ENCODE assay signal across 8 mouse cellular contexts in genomic region chr11:115899486-115900266, GRCm38 (mm10). TPM values are rescaled to one million over a fixed set of nuclear protein-coding genes. Genes with fewer than 3 reads are reported as not detected.
DNase-seq lines count a peak whose midpoint lies in the region; ATAC-seq and TF ChIP-seq lines count a peak whose summit lies in the region.

Gene Smim5 (plus strand): TSS chr11:115899966.

- TF ChIP-seq CTCF in E14TG2a.4 (conservative IDR thresholded peaks at IDR 0.05; ENCODE audit: low read length), result no peak
- no peak for TF ChIP-seq CTCF in brain, embryonic 14.5 days (IDR thresholded peaks at IDR 0.05; ENCODE audit: borderline replicate concordance, extremely low read depth, insufficient read depth, insufficient read length)

- peaks cover 57% of the 10 kb centered on the region for H3K4me1 ChIP-seq in E14TG2a.4 (replicated peaks; ENCODE audit: low read depth, low read length)
- H3K4me1 ChIP-seq in stomach, embryonic 14.5 days (ENCODE audit: control insufficient read depth, insufficient read depth, low read length), result peaks cover 25% of the 10 kb centered on the region

- H3K4me3 ChIP-seq in E14TG2a.4 (replicated peaks; ENCODE audit: low read length), result 0 out of 2 replicates have a peak within 1 kb of the TSS, but pooled peaks have one; percentile 30
- H3K4me3 ChIP-seq in stomach, embryonic 14.5 days (ENCODE audit: low read depth, low read length), result no peak within 1 kb of the TSS

- H3K9ac ChIP-seq in stomach, embryonic 14.5 days (replicated peaks; ENCODE audit: low read depth, low read length), result no peak within 1 kb of the TSS

- H3K36me3 ChIP-seq in E14TG2a.4 (ENCODE audit: insufficient read depth, low read length), result peaks cover 68% of the 10 kb centered on the region
- H3K36me3 ChIP-seq in stomach, embryonic 14.5 days (ENCODE audit: control insufficient read depth, insufficient read depth, low read length), result no peaks in the 10 kb centered on the region

- H3K27me3 ChIP-seq in E14TG2a.4 (ENCODE audit: insufficient read depth, low read length), result peaks cover 5% of the 10 kb centered on the region; the same call in 1 of the 2 replicates
- no peaks in the 10 kb centered on the region for H3K27me3 ChIP-seq in stomach, embryonic 14.5 days (ENCODE audit: control insufficient read depth, insufficient read depth, low read length)

- peak; percentile 40 for DNase-seq in brain, embryonic 14.5 days (ENCODE audit: low read depth)
- peak; percentile 69 for DNase-seq in heart, adult 8-10 months (ENCODE audit: low spot score)
- DNase-seq in kidney, adult 9 months, result peak; percentile 93
- peak; percentile 50 for DNase-seq in lung, postnatal 14 days
- no peak for DNase-seq in right cerebral cortex, adult 2 months (ENCODE audit: low spot score in 2 of 2)
- no peak for DNase-seq in cerebellum, postnatal 4 days (ENCODE audit: low spot score in 2 of 2)

- no peaks in the 10 kb centered on the region for H3K9me3 ChIP-seq in E14TG2a.4 (ENCODE audit: low read length)
- no peaks in the 10 kb centered on the region for H3K9me3 ChIP-seq in stomach, embryonic 14.5 days (ENCODE audit: control insufficient read depth, low read depth, low read length)

- H3K4me2 ChIP-seq in stomach, embryonic 14.5 days (replicated peaks; ENCODE audit: low read depth, low read length), result no peak within 1 kb of the TSS; the same call in 1 of the 2 replicates

- TF ChIP-seq POLR2A in brain, embryonic 14.5 days (IDR thresholded peaks at IDR 0.05; ENCODE audit: borderline replicate concordance, extremely low read depth, insufficient read depth, insufficient read length, poor library complexity, severe bottlenecking), result no peak

- peak; percentile 66 for ATAC-seq in stomach, embryonic 14.5 days (ENCODE audit: insufficient number of reproducible peaks, insufficient read depth, low FRiP score, low read depth)

- H3K27ac ChIP-seq in stomach, embryonic 14.5 days (ENCODE audit: low read length), result 0 out of 2 replicates have a peak within 1 kb of the TSS, but pooled peaks have one; percentile 39

- WGBS in stomach, embryonic 14.5 days, result 28% methylated on average over 16 of the region's 16 CpGs

RNA-seq across cellular contexts. Expression of gene Smim5, which starts in this region (rescaled TPM):
- 0.64 and 1.2 TPM in 2 replicates for polyA plus RNA-seq in brain, embryonic 14.5 days (2012; rRNA removed)
- 10 to 100 TPM; 11.0 to 28.2 (median 14.6) TPM for total RNA-seq in heart, adult 8-10 months (2022)
- 2.1 TPM in 2 replicates for polyA plus RNA-seq in stomach, embryonic 14.5 days (2014; fragmentation: Nextera tagmentation; extraction: Ambion mirVana)

Comparison
In these comparisons a context has a peak if more than half of its experiments do, and no peak if none do; other contexts are left out.
1. DNase-seq: peak in brain, embryonic 14.5 days (single experiment), heart, adult 8-10 months (single experiment), kidney, adult 9 months (single experiment) and lung, postnatal 14 days (single experiment); none in right cerebral cortex, adult 2 months (0 of 2) and cerebellum, postnatal 4 days (0 of 2).